Mouse (Mus musculus) MEL (cell line): ENCODE data around the gene Sprr1b.

Experiments used
- KAT2A ChIP-seq: conservative IDR thresholded peaks from 2 replicates; pipeline ENCODE4 v1.6.1; 2012; ENCODE audit warnings: low read depth, low read length, improper control_type of control experiment, inconsistent platforms
- MAX ChIP-seq: IDR thresholded peaks from 2 replicates; pipeline ENCODE4 v1.6.1; 2011; ENCODE audit warnings: low read length, improper control_type of control experiment
- POLR2A ChIP-seq, 2 experiments: IDR thresholded peaks; 2 replicates each; pipeline ENCODE4 v1.6.1; 2011 to 2012; ENCODE audit warnings: low read length in 2 of 2, mild to moderate bottlenecking in 2 of 2, control low read depth in 1 of 2, improper control_type of control experiment in 1 of 2, low read depth in 1 of 2, moderate library complexity in 1 of 2; ENCODE audit not compliant: control insufficient read depth in 1 of 2, insufficient read depth in 1 of 2, poor library complexity in 1 of 2
- RCOR1 ChIP-seq: IDR thresholded peaks from 2 replicates; pipeline ENCODE4 v1.6.1; 2012; ENCODE audit warnings: low read depth, mild to moderate bottlenecking, inconsistent platforms, low read length, improper control_type of control experiment
- USF1 ChIP-seq: IDR thresholded peaks from 2 replicates; pipeline ENCODE4 v1.6.1; 2014; ENCODE audit warnings: low read depth, mild to moderate bottlenecking, inconsistent platforms, low read length, improper control_type of control experiment, moderate library complexity
- ZMIZ1 ChIP-seq: IDR thresholded peaks from 2 replicates; pipeline ENCODE4 v1.6.1; 2012; ENCODE audit warnings: low read depth, mild to moderate bottlenecking, inconsistent platforms, low read length, improper control_type of control experiment, moderate library complexity

GRCm38 (mm10) chr3:92485863-92486262 is 47.3 kb upstream of the Sprr1b start, which contains the start of gene Sprr1a:
- TF ChIP-seq KAT2A (no peak), ZMIZ1 (no peak), POLR2A (IDR thresholded peaks at IDR 0.05; ENCODE audit: control insufficient read depth in 1 of 2, insufficient read depth in 1 of 2, low read depth in 1 of 2, low read length in 2 of 2, poor library complexity in 1 of 2) (no peak), MAX (no peak), USF1 (no peak), RCOR1 (no peak)
